ENCODE assay signal across 8 mouse cellular contexts in the genomic region with DNA sequence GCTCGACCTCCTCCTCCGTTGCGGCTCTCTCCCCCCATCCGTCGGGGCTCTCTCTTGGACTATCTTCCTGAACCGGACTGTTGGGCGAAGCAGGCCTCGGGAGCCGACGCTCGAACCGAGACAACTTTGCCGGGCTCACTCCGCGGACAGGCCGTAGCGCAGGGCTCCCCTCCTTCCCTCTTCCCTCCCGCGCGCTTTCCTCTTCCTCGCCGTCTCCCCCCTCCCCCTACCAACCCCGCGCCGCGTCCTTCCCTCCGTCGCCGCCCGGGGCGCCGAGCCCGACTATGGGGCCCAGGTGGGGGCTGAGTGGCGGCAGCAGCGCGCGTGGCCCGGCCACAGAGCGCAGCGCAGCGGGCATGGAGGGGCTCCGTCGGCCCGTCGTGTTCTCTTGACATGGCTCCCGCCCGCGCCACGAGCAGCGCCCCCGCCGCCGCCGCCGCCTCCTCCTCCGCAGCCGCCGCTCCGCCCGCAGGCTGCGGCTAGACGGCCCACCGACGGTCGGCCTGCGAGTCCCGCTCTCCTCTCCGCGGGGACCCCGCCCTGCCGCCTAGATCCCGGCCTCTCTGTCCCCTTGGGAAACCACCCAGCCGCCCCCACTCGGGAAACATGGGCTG. TPM values are rescaled to one million over a fixed set of nuclear protein-coding genes. Genes with fewer than 3 reads are reported as not detected.
DNase-seq lines count a peak whose midpoint lies in the region; ATAC-seq and TF ChIP-seq lines count a peak whose summit lies in the region.

A gene (plus strand): TSS at position 350 of the 614 bp plus-strand sequence.

- H3K4me3 ChIP-seq in forebrain, embryonic 11.5 days (ENCODE audit: low read depth, low read length), result peak within 1 kb of the TSS; percentile 87
- peak within 1 kb of the TSS; percentile 93 for H3K4me3 ChIP-seq in heart, embryonic 16.5 days (ENCODE audit: low read length)
- H3K4me3 ChIP-seq in lung, postnatal 0 days (ENCODE audit: low read depth, low read length), result peak within 1 kb of the TSS; percentile 99

- TF ChIP-seq EP300 in lung, postnatal 0 days (IDR thresholded peaks at IDR 0.05), result no peak

- peak; percentile 76 for DNase-seq in embryo, embryonic 11 days
- DNase-seq in embryo, embryonic 9.5 days (ENCODE audit: extremely low spot score), result no peak
- peak in 1 of 2 experiments; percentile 43 for DNase-seq in adrenal gland, postnatal 4 days (ENCODE audit: low spot score in 2 of 2)
- DNase-seq in forebrain, embryonic 11.5 days (ENCODE audit: low spot score), result no peak
- DNase-seq in layer of hippocampus, postnatal 14 days (ENCODE audit: low spot score in 2 of 2), result no peak
- peak; percentile 77 for DNase-seq in lung, postnatal 0 days (ENCODE audit: low spot score)
- DNase-seq in right cerebral cortex, postnatal 10 days (ENCODE audit: low spot score in 2 of 2), result peak; percentile 51 to 59

- ATAC-seq in forebrain, embryonic 11.5 days (replicated peaks; ENCODE audit: low FRiP score), result peak; percentile 70
- ATAC-seq in heart, embryonic 16.5 days (replicated peaks; ENCODE audit: extremely low read depth, insufficient read depth, low FRiP score), result peak; percentile 38
- ATAC-seq in lung, postnatal 0 days, result peak; percentile 62

- H3K4me1 ChIP-seq in forebrain, embryonic 11.5 days (replicated peaks; ENCODE audit: control insufficient read depth, insufficient read depth, low read length), result no peaks in the 10 kb centered on the region
- H3K4me1 ChIP-seq in heart, embryonic 16.5 days (ENCODE audit: control insufficient read depth, insufficient read depth, low read length), result peaks cover 13% of the 10 kb centered on the region
- peaks cover 5% of the 10 kb centered on the region; the same call in 1 of the 2 replicates for H3K4me1 ChIP-seq in lung, postnatal 0 days (ENCODE audit: insufficient read depth, low read depth, low read length)

- no peaks in the 10 kb centered on the region for H3K9me3 ChIP-seq in forebrain, embryonic 11.5 days (ENCODE audit: control insufficient read depth, low read length)
- H3K9me3 ChIP-seq in heart, embryonic 16.5 days (replicated peaks; ENCODE audit: control insufficient read depth, low read length), result no peaks in the 10 kb centered on the region
- H3K9me3 ChIP-seq in lung, postnatal 0 days (ENCODE audit: low read length), result no peaks in the 10 kb centered on the region

- peak within 1 kb of the TSS; percentile 81 for H3K4me2 ChIP-seq in forebrain, embryonic 11.5 days (ENCODE audit: low read depth, low read length, severe bottlenecking)
- H3K4me2 ChIP-seq in heart, embryonic 16.5 days (ENCODE audit: low read depth, low read length), result peak within 1 kb of the TSS; percentile 91
- peak within 1 kb of the TSS; percentile 75 for H3K4me2 ChIP-seq in lung, postnatal 0 days (replicated peaks; ENCODE audit: low read depth, low read length)

- H3K27ac ChIP-seq in forebrain, embryonic 11.5 days (ENCODE audit: low read depth, low read length), result peak within 1 kb of the TSS; percentile 99
- H3K27ac ChIP-seq in heart, embryonic 16.5 days (ENCODE audit: low read length), result peak within 1 kb of the TSS; percentile 100
- H3K27ac ChIP-seq in lung, postnatal 0 days (ENCODE audit: low read length), result peak within 1 kb of the TSS; percentile 100

- H3K36me3 ChIP-seq in forebrain, embryonic 11.5 days (ENCODE audit: control insufficient read depth, insufficient read depth, low read length), result no peaks in the 10 kb centered on the region; the same call in 1 of the 2 replicates
- peaks cover 4% of the 10 kb centered on the region; the same call in 1 of the 2 replicates for H3K36me3 ChIP-seq in heart, embryonic 16.5 days (ENCODE audit: control insufficient read depth, insufficient read depth)
- no peaks in the 10 kb centered on the region for H3K36me3 ChIP-seq in lung, postnatal 0 days (ENCODE audit: insufficient read depth, low read length)

- WGBS in forebrain, embryonic 11.5 days, result 0% methylated on average over 58 of the region's 74 CpGs
- under 1% methylated on average over 51 of the region's 74 CpGs for WGBS in heart, embryonic 16.5 days
- WGBS in lung, postnatal 0 days, result 3% methylated on average over 26 of the region's 74 CpGs

- TF ChIP-seq CTCF in lung, postnatal 0 days (IDR thresholded peaks at IDR 0.05), result peak; percentile 54

- H3K9ac ChIP-seq in forebrain, embryonic 11.5 days (ENCODE audit: low read length), result peak within 1 kb of the TSS; percentile 88
- peak within 1 kb of the TSS; percentile 99 for H3K9ac ChIP-seq in heart, embryonic 16.5 days (ENCODE audit: low read length)
- peak within 1 kb of the TSS; percentile 98 for H3K9ac ChIP-seq in lung, postnatal 0 days (replicated peaks; ENCODE audit: low read depth)

- no peaks in the 10 kb centered on the region for H3K27me3 ChIP-seq in forebrain, embryonic 11.5 days (ENCODE audit: control insufficient read depth, insufficient read depth, low read length)
- H3K27me3 ChIP-seq in heart, embryonic 16.5 days (ENCODE audit: control insufficient read depth, insufficient read depth, low read length), result no peaks in the 10 kb centered on the region
- H3K27me3 ChIP-seq in lung, postnatal 0 days (replicated peaks; ENCODE audit: insufficient read depth, low read length), result no peaks in the 10 kb centered on the region

RNA-seq across cellular contexts. Expression of the gene that starts here (rescaled TPM):
- total RNA-seq in adrenal gland, postnatal 4 days (2021), result 100 to 1,000 TPM; 169 to 181 TPM
- 27.5 and 29.3 TPM in 2 replicates for polyA plus RNA-seq in forebrain, embryonic 11.5 days (2014; fragmentation: Nextera tagmentation; extraction: Ambion mirVana)
- polyA plus RNA-seq in heart, embryonic 16.5 days (2015; fragmentation: Nextera tagmentation; extraction: Ambion mirVana), result 12.6 and 13.5 TPM in 2 replicates
- 100 to 1,000 TPM; 192 to 199 TPM for total RNA-seq in layer of hippocampus, postnatal 14 days (2021)
- 18.5 and 20.8 TPM in 2 replicates for polyA plus RNA-seq in lung, postnatal 0 days (2015; fragmentation: Nextera tagmentation; extraction: Ambion mirVana)

Comparison
In these comparisons a context has a peak if more than half of its experiments do, and no peak if none do; other contexts are left out.
1. DNase-seq: peak in embryo, embryonic 11 days (single experiment), lung, postnatal 0 days (single experiment) and right cerebral cortex, postnatal 10 days (2 of 2); none in embryo, embryonic 9.5 days (single experiment), forebrain, embryonic 11.5 days (single experiment) and layer of hippocampus, postnatal 14 days (0 of 2).
2. Peak in every context shown above with its lines, with median percentiles within 50 percentile points of each other: ATAC-seq, H3K27ac ChIP-seq, H3K4me2 ChIP-seq, H3K4me3 ChIP-seq and H3K9ac ChIP-seq.